Mouse (Mus musculus): ENCODE data around the gene Gm12695. TPM values are rescaled to one million over a fixed set of nuclear protein-coding genes. Genes with fewer than 3 reads are reported as not detected.

The Gm12695 gene
- 0.32 TPM in 1 of 2 replicates, not detected in the other for polyA plus RNA-seq (2014; fragmentation: Nextera tagmentation; extraction: Ambion mirVana)

DNA sequence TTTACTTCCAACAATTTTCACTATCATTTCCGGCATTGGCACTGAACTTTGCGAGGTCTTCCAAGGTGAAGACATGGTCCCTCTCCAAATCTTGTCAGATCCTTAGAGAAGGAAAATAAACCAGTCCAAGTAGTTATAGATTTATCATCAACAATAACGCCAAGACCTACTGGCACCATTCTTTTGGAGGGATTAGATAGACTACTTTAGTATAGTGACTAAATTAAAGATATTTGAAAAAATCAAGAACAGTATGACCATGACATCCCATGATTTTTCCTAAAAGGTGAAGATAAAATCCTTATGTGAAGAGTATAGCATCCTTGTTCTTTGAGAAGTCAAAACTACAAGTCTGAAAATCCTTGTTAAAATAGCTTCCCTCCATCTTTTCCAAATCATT lies at the start of gene Gm12695:
Gene Gm12695 (minus strand): TSS at position 101 of the 400 bp plus-strand sequence.
- H3K4me2 ChIP-seq (ENCODE audit: low read depth, low read length): no peak within 1 kb of the TSS
- no peak within 1 kb of the TSS for H3K27ac ChIP-seq (replicated peaks; ENCODE audit: low read depth, low read length)
- DNase-seq (ENCODE audit: low spot score) (no peak), ATAC-seq (ENCODE audit: low read depth) (no peak)
- H3K9ac ChIP-seq (ENCODE audit: low read depth, low read length): no peak within 1 kb of the TSS
- H3K9me3 ChIP-seq (ENCODE audit: control insufficient read depth, low read length): no peaks in the 10 kb centered on the region
- H3K36me3 ChIP-seq (ENCODE audit: control insufficient read depth, insufficient read depth, low read length): no peaks in the 10 kb centered on the region
- 92% methylated on average over 3 of the region's 3 CpGs for WGBS
- no peak within 1 kb of the TSS for H3K4me3 ChIP-seq (ENCODE audit: low read depth, low read length)
- no peaks in the 10 kb centered on the region for H3K27me3 ChIP-seq (replicated peaks; ENCODE audit: control insufficient read depth, insufficient read depth, low read length)
- no peaks in the 10 kb centered on the region for H3K4me1 ChIP-seq (ENCODE audit: control insufficient read depth, insufficient read depth, low read length)

DNA sequence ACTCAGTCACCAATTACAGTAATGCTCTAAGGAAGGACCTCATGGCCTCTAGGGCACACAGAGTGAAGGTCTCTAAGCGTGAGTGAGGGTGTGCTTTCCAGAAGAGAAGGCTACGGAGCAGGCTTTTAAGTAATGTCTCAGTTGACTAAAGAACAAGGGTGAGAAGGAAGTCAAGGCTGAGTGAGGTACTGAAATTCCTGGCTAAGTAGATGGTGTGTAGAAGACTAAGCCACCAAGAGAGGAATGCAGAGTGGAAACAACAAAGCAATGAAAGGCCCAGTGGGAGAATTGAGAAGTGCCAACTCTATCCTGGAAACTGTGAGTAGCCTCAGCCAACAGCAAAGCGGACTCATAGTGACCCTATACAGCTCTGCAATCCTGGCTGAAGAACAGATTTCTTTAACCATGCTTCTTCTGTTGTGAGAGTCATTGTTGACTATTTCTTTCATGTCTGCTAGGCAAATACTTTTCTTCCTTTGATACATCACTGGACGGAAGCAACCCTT lies 40.6 kb upstream of the Gm12695 start:
- no peaks in the 10 kb centered on the region for H3K27me3 ChIP-seq (replicated peaks; ENCODE audit: control insufficient read depth, insufficient read depth, low read length)
- H3K9ac ChIP-seq (ENCODE audit: low read depth, low read length): no peak overlapping the region
- no peak for DNase-seq (ENCODE audit: low spot score)
- WGBS: 79% methylated on average over 4 of the region's 4 CpGs
- no peaks in the 10 kb centered on the region for H3K9me3 ChIP-seq (ENCODE audit: control insufficient read depth, low read length)
- H3K4me1 ChIP-seq (ENCODE audit: control insufficient read depth, insufficient read depth, low read length): no peaks in the 10 kb centered on the region
- no peak overlapping the region for H3K4me3 ChIP-seq (ENCODE audit: low read depth, low read length)
- no peak overlapping the region for H3K27ac ChIP-seq (replicated peaks; ENCODE audit: low read depth, low read length)
- ATAC-seq (ENCODE audit: low read depth): no peak
- H3K4me2 ChIP-seq (ENCODE audit: low read depth, low read length): no peak overlapping the region
- H3K36me3 ChIP-seq (ENCODE audit: control insufficient read depth, insufficient read depth, low read length): no peaks in the 10 kb centered on the region

DNA sequence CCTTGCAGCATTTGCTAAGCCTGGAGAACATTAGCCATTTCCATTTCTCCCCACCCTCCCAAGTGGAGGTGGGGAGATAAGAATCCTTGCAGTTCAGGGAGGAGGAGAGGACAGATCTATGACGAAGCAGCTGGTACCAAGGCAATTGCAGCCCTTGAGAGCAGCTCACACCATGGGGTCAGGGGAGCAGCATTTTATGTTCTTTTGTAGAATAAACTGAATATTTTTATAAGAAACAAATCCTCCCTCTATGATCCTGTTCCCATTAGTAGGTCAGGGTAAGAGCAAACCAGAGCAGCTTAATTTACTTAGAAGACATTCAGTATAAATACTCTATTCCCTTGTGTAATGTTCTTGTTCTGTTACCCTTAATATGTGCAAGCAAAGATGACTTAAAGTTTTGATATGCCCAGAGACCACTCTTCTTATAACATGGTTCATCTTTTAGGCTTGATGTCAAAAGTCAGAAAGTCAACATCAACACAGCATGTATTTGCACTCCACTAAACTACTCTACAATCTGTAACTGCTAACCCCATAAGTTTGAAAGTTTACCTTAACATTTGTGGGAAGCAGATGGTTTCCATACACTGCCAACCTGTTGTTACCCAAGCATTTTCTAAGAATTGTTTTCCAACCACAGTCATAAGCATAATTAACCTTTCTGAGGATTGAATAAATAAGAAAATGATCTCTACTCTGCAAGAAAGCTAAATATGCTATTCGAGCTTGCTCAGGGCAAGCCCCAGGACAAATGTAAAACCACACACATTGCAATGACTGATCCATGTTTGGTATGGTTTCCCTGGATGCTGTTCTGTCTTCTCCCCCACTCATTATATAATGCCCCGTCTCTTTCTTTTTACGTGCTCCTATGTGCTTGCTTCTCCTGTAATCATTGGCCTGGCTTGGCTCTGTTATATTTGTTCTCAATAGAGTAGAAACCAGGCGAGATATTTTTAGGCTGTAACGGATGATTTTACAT lies 22.1 kb upstream of the Gm12695 start:
- Histone ChIP-seq H3K9ac (ENCODE audit: low read depth, low read length) (no peak overlapping the region), H3K36me3 (ENCODE audit: control insufficient read depth, insufficient read depth, low read length) (no peaks in the 10 kb centered on the region), H3K4me1 (ENCODE audit: control insufficient read depth, insufficient read depth, low read length) (no peaks in the 10 kb centered on the region), H3K9me3 (ENCODE audit: control insufficient read depth, low read length) (no peaks in the 10 kb centered on the region), H3K27me3 (replicated peaks; ENCODE audit: control insufficient read depth, insufficient read depth, low read length) (no peaks in the 10 kb centered on the region), H3K27ac (replicated peaks; ENCODE audit: low read depth, low read length) (no peak overlapping the region), H3K4me2 (ENCODE audit: low read depth, low read length) (no peak overlapping the region), H3K4me3 (ENCODE audit: low read depth, low read length) (no peak overlapping the region)
- DNase-seq (ENCODE audit: low spot score): peak; percentile 53
- WGBS: 56% methylated on average over 6 of the region's 6 CpGs
- 0 out of 2 replicates have a peak, but pooled peaks have one; percentile 53 for ATAC-seq (ENCODE audit: low read depth)

DNA sequence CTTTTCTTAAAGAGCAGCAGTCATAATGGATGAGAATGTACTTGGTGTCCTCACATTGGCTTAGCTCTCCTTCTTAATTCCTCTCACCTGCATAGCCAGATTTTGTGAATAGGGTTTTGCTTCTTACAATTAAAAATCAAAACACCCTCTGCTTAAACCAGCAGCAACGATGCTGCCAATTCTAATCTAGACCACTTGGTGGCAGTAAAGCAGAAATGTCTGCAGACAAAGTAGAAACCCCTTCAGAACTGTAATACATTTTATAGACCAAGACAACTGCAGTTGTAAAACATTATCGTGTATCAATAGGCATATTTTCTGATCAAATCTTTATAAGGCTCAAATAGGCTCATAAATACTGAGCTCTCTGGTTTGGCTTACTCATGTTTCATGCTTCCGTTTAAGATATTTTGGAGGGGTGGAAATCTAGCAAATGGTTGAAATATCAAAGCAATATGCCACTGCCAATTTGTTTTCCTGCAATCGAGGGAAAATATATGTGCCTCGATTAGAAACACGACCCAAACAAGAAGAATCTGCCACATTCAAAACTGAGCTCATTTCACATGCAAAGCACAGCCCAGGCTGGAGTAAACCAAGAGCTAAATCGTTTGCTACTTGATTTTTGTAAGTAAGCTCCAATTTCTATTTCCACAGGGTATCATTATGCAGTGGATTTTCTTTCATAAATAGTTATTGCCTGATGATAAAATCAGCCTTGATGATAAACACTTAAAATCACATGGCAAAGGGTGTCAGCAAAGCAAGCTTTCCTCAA lies 14.6 kb upstream of the Gm12695 start:
- 31% methylated on average over 7 of the region's 7 CpGs for WGBS
- H3K4me3 ChIP-seq (ENCODE audit: low read depth, low read length): no peak overlapping the region
- no peaks in the 10 kb centered on the region for H3K27me3 ChIP-seq (replicated peaks; ENCODE audit: control insufficient read depth, insufficient read depth, low read length)
- no peaks in the 10 kb centered on the region for H3K36me3 ChIP-seq (ENCODE audit: control insufficient read depth, insufficient read depth, low read length)
- H3K9me3 ChIP-seq (ENCODE audit: control insufficient read depth, low read length): no peaks in the 10 kb centered on the region
- no peak overlapping the region for H3K27ac ChIP-seq (replicated peaks; ENCODE audit: low read depth, low read length)
- ATAC-seq (ENCODE audit: low read depth) (no peak), DNase-seq (ENCODE audit: low spot score) (peak; percentile 59)
- no peak overlapping the region for H3K9ac ChIP-seq (ENCODE audit: low read depth, low read length)
- H3K4me1 ChIP-seq (ENCODE audit: control insufficient read depth, insufficient read depth, low read length): no peaks in the 10 kb centered on the region
- H3K4me2 ChIP-seq (ENCODE audit: low read depth, low read length): no peak overlapping the region

DNA sequence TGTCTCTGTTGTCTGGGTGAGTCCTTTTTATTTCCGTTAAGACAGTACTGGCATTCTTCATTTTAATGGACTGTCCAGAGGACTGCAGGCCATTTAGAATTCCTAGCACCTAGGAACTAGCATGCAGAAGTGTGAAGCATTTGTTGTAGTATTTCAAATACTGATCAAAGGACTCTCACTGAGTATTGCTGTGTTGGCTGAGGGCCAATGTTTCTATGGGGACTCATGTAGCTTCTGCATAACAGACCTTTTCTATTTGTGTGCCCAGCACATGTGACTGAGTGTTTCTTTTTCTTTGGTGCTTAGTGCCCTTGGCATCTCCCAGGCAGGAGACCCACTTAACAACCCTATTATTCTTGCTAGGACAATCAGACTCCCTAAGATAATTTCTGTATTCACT lies 12.6 kb upstream of the Gm12695 start:
- DNase-seq (ENCODE audit: low spot score) (peak; percentile 40), ATAC-seq (ENCODE audit: low read depth) (no peak)
- H3K27me3 ChIP-seq (replicated peaks; ENCODE audit: control insufficient read depth, insufficient read depth, low read length): no peaks in the 10 kb centered on the region
- no peaks in the 10 kb centered on the region for H3K36me3 ChIP-seq (ENCODE audit: control insufficient read depth, insufficient read depth, low read length)
- H3K4me2 ChIP-seq (ENCODE audit: low read depth, low read length): no peak overlapping the region
- H3K27ac ChIP-seq (replicated peaks; ENCODE audit: low read depth, low read length): no peak overlapping the region
- H3K4me1 ChIP-seq (ENCODE audit: control insufficient read depth, insufficient read depth, low read length): no peaks in the 10 kb centered on the region
- H3K9ac ChIP-seq (ENCODE audit: low read depth, low read length): no peak overlapping the region
- H3K9me3 ChIP-seq (ENCODE audit: control insufficient read depth, low read length): no peaks in the 10 kb centered on the region
- no peak overlapping the region for H3K4me3 ChIP-seq (ENCODE audit: low read depth, low read length)
- WGBS: 61% methylated on average over 1 of the region's 1 CpGs

DNA sequence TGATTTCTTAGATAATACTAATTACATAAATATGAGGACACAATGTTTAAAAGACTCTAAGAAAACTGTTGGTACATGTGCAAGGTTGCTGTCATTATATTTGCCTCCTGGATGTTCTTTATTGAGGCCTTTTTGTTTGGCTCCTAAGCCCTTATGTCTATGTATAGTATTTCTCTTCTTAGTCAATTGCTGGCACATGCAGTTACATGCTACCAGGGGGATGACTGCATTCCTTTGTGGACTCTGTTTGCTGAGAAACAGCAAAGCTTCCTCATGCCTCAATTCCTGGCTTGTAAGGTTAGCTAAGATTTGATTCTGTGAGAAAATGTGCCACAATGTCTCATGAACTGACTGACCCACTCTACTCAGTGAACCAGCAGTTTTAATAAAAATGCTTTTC lies 6.3 kb upstream of the Gm12695 start:
- no peak overlapping the region for H3K9ac ChIP-seq (ENCODE audit: low read depth, low read length)
- H3K27ac ChIP-seq (replicated peaks; ENCODE audit: low read depth, low read length): no peak overlapping the region
- no peaks in the 10 kb centered on the region for H3K27me3 ChIP-seq (replicated peaks; ENCODE audit: control insufficient read depth, insufficient read depth, low read length)
- H3K4me3 ChIP-seq (ENCODE audit: low read depth, low read length): no peak overlapping the region
- H3K36me3 ChIP-seq (ENCODE audit: control insufficient read depth, insufficient read depth, low read length): no peaks in the 10 kb centered on the region
- no peak; the same call in 1 of the 2 replicates for ATAC-seq (ENCODE audit: low read depth)
- peak; percentile 61 for DNase-seq (ENCODE audit: low spot score)
- H3K9me3 ChIP-seq (ENCODE audit: control insufficient read depth, low read length): no peaks in the 10 kb centered on the region
- 0 out of 2 replicates have a peak, but pooled peaks cover 3% of the 10 kb centered on the region for H3K4me1 ChIP-seq (ENCODE audit: control insufficient read depth, insufficient read depth, low read length)
- no peak overlapping the region for H3K4me2 ChIP-seq (ENCODE audit: low read depth, low read length)

DNA sequence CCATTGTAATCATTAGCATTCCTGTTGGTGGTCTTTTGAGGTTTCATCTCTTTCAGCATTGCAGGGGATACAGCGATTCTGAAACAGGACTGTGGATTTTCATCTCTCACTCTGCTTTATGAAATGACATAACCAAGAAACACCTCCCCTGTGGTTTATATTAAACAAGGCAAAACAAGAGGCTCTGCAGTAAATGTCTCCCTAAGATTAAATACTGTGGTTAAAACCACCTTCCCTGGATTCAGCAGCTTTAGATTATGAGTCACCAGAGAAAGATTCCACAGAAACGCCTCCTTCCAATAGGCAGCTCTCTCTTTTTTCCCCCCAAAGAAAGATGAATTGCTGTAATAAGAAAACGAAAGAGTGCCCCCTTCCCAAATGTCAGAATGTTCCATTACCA lies 4.9 kb upstream of the Gm12695 start:
- WGBS: 39% methylated on average over 3 of the region's 3 CpGs
- H3K4me3 ChIP-seq (ENCODE audit: low read depth, low read length): no peak overlapping the region
- H3K9me3 ChIP-seq (ENCODE audit: control insufficient read depth, low read length): no peaks in the 10 kb centered on the region
- ATAC-seq (ENCODE audit: low read depth) (no peak), DNase-seq (ENCODE audit: low spot score) (peak; percentile 20)
- H3K4me1 ChIP-seq (ENCODE audit: control insufficient read depth, insufficient read depth, low read length): 0 out of 2 replicates have a peak, but pooled peaks cover 3% of the 10 kb centered on the region
- H3K4me2 ChIP-seq (ENCODE audit: low read depth, low read length): no peak overlapping the region
- no peaks in the 10 kb centered on the region for H3K36me3 ChIP-seq (ENCODE audit: control insufficient read depth, insufficient read depth, low read length)
- no peaks in the 10 kb centered on the region for H3K27me3 ChIP-seq (replicated peaks; ENCODE audit: control insufficient read depth, insufficient read depth, low read length)
- no peak overlapping the region for H3K27ac ChIP-seq (replicated peaks; ENCODE audit: low read depth, low read length)
- no peak overlapping the region for H3K9ac ChIP-seq (ENCODE audit: low read depth, low read length)

DNA sequence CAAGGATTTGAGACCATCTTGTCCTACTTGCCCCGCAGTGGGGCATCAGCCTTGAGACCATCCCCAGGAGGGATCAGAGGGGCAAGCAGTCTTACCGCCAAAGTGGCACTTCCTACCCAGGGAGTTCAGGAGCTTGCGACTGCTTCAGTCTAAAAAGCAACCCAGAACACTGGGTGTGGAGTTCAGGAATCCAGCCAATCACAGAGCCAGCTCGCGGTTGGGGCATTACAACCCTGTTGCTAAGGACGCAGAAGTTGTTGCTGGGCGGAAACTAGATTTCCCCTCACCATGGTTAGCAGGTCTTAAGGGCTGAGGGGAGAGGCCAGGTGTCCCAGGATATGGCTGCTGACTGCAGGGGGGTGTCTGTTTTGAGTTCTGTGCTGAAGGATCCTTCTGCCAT lies 1.6 kb upstream of the Gm12695 start:
- no peak overlapping the region for H3K4me2 ChIP-seq (ENCODE audit: low read depth, low read length)
- H3K9me3 ChIP-seq (ENCODE audit: control insufficient read depth, low read length): no peaks in the 10 kb centered on the region
- H3K27ac ChIP-seq (replicated peaks; ENCODE audit: low read depth, low read length): no peak overlapping the region
- no peaks in the 10 kb centered on the region for H3K27me3 ChIP-seq (replicated peaks; ENCODE audit: control insufficient read depth, insufficient read depth, low read length)
- 0 out of 2 replicates have a peak, but pooled peaks cover 3% of the 10 kb centered on the region for H3K4me1 ChIP-seq (ENCODE audit: control insufficient read depth, insufficient read depth, low read length)
- DNase-seq (ENCODE audit: low spot score) (peak; percentile 39), ATAC-seq (ENCODE audit: low read depth) (peak; percentile 44; the same call in 1 of the 2 replicates)
- no peak overlapping the region for H3K4me3 ChIP-seq (ENCODE audit: low read depth, low read length)
- H3K36me3 ChIP-seq (ENCODE audit: control insufficient read depth, insufficient read depth, low read length): no peaks in the 10 kb centered on the region
- WGBS: 17% methylated on average over 7 of the region's 7 CpGs
- no peak overlapping the region for H3K9ac ChIP-seq (ENCODE audit: low read depth, low read length)

Measured in embryonic facial prominence, embryonic 14.5 days (tissue).